Mouse (Mus musculus) T-helper 1 cell (primary cell): ENCODE data around the gene Gpr18.

Experiments used
- in situ Hi-C: fragments of 300-600 bp; cut with MboI, MseI; formaldehyde crosslinking; loops from one replicate; pipeline ENCODE4 v1.15.1; 2025; ENCODE audit warnings: high pct_unique_total_duplicates

Gpr18 gene

GRCm38 (mm10) chr14:121924876-121925275, 9.3 kb upstream of the Gpr18 start:
- in situ Hi-C loops, result loop anchor here (5.0 kb wide), 2 partner anchors 58 to 137 kb away; no protein-coding TSS in a partner anchor

DNA sequence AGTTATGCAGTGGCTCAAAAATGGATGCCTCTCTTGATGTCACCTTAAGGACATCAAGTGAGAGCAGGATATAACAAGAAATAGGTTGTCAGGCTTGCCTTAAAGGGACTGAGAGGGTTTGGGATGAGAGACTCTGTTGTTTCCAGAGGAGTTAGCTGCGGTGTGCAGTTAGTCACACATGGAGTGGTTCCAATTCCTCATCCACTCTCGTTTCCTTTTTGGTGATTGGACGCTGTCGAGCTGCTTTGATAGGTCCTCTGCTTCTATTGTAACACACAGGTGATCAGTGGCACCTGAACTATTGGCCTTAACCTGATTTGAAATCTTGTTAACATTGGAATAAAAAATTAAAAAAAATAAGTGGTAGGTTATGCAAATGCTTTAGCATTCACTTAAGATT, 7.2 kb upstream of the Gpr18 start:
- in situ Hi-C loops, result loop anchor here (5.0 kb wide), 1 partner anchor 55 kb away; no protein-coding TSS in a partner anchor

- in situ Hi-C loops, result loop anchor here (5.0 kb wide), 1 partner anchor 55 kb away; no protein-coding TSS in a partner anchor
Observed at GRCm38 (mm10) chr14:121922016-121922415, 6.4 kb upstream of the Gpr18 start.

DNA sequence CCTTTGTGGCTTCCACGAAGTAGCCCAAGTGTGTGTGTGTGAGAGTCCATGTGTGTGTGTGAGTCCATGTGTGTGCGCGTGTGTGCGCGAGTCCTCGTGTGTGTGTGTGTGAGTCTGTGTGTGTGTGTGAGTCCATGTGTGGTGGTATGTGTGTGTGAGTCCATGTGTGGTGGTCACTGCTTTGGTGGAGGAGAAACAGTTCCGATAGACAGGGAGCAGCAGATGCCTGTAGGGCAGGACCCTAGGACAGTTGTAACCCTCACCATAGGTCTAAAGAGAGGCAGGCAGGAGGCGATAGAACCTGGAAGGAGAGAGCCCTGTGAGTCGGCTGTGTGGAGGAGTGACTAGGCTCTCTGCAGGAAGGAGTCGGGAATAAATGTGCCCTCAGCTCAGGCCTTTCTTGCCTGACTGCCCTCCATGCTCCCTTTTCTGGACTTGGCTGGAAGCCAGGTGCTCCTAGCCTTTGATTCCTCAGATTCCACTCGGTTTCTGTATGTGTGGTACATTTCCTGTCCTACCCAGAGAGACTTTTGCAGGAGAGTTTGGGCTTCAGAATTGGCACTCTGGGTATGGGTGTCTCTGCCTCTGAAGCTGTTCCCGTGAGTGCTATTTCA, 5.0 kb upstream of the Gpr18 start:
- in situ Hi-C loops, result loop anchor here (5.0 kb wide), 1 partner anchor 53 kb away; no protein-coding TSS in a partner anchor

- in situ Hi-C loops, result loop anchor here (5.0 kb wide), 1 partner anchor 52 kb away; no protein-coding TSS in a partner anchor
Observed at GRCm38 (mm10) chr14:121919752-121920151, 4.2 kb upstream of the Gpr18 start.

GRCm38 (mm10) chr14:121918266-121918665, 2.7 kb upstream of the Gpr18 start:
- in situ Hi-C loops, result no loop called here

GRCm38 (mm10) chr14:121916311-121917094, 922 bp upstream of the Gpr18 start:
- in situ Hi-C loops, result no loop called here

DNA sequence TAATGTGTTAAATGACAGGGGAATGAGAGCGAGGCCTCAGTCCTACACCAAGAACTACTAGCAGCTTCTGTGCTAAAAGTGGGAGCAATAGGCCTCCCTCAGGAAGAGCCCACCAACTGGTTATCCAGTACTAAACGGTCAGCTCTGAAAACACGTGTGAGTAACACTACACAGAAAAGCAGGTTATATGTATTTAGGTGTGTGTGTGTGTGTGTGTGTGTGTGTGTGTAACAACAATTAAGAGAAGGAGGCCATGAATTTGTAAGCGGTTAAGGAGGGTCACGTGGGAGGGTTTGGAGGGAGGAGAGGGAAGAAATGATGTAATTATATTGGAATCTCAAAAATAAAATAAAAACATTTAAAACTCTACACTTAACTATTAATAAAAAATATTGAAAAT, 438 bp downstream of the Gpr18 start:
- in situ Hi-C loops, result no loop called here

DNA sequence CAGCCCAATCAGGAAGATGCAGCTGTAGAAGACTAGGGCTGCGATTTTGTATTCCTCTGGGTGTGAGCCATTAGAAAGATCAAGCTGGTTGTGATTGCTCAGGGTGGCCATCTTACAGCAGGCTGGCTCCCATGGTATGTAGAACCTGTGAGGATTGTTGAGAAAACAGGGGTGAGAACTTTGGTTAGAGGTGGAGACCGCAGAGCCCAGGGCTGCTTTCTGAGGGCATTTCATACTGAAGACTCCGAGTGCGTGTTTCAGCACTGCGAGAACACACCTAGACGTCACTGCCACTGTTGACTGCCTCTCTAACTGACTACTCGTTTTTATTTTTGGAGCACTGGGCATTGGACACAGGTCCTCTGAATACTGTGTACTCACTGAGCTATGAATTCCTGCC, 3.1 kb downstream of the Gpr18 start:
- in situ Hi-C loops, result no loop called here

DNA sequence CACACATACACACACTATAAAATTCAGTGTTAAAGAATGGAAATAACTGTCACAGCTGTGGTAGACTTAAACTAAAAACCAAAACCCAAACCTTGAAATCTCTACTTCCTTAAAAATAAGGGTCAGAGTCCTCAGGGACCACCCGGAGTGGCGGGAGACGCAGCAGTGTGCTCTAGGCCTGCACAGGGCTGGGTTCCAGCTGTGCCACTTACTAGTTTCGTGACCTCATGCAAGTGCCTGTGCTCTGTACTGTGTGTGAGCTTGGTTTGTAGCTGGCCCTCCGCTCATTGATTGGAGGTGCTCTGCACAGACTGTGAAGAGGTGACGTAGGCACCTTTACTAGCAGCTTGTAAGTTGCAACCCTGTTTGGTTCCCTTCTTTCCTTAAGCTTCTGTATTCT, 5.7 kb downstream of the Gpr18 start:
- in situ Hi-C loops, result no loop called here

- in situ Hi-C loops, result no loop called here
Observed at GRCm38 (mm10) chr14:121906992-121907681, 8.4 kb downstream of the Gpr18 start.

DNA sequence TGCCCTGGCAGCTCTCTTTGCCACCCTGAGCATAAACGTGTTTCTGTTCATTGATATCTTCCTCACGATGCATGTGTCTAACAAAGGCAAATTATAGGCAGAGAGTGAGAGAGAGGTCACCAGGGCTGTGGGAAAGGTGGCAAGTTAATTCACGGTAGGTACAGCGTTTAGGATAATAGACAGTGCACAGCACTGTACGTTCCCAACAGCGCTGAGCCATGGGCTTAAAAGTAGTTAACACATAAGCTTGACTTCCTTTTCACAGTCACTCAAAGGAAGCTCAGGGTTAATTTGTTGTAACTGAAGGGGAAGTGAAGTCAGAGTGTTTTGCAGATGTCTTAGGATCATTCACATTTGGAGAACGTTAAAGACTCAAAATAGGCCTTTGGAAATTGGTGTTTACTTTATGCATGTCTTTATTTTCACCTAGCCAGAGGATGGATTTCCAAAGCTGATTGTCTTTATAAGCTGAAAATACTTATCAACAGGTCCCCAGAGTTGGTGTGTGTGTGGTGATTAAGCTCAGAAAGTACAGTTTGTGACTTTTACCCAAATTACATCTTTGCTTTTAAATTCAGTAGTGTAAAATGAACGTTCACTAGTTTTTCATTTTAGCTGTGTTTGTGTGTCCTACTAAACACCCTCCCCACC, 9.1 kb downstream of the Gpr18 start:
- in situ Hi-C loops, result no loop called here

DNA sequence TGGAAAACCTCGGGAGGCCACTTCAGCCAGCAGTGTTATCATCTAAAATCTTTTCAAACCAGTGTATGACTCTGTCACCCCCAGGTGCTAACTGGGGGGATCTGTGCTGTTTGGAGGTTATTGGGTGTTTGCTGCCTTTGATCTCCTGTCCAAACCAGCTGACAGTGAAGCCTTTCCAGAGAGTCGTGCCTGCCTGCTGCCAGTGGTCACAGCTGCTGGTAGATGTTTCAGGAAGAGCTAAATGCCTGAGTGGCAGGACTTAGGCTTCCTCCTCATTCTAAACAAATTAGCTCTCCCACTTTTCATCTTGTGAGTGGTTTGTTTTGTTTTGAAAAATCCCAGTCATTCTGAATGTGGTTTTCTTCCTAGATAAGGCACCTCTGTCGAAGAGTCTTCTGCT, 10.8 kb downstream of the Gpr18 start:
- in situ Hi-C loops, result no loop called here

- in situ Hi-C loops, result no loop called here
Observed at GRCm38 (mm10) chr14:121903381-121903876, 12.2 kb downstream of the Gpr18 start.

GRCm38 (mm10) chr14:121901511-121901910, 14.1 kb downstream of the Gpr18 start:
- in situ Hi-C loops, result no loop called here

DNA sequence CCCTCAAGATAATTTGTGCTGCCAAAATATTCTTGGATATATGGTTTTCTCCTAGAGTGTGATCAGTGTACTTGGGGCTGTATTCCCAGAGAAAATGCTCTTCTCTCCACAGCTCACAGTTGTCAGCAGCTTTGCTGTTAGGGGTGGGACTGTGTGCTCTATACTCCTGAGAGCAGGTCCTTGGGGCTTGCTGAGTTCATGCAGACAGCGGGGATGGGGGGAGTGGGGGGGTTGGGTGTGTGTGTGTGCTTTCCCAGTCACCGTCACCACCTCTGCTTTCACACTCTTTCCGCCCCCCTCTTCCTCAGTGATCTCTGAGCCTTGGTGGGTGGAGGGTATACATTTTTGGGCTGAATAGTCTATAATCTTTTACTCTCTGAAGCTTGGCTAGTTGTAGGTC, 16.5 kb downstream of the Gpr18 start:
- in situ Hi-C loops, result no loop called here

DNA sequence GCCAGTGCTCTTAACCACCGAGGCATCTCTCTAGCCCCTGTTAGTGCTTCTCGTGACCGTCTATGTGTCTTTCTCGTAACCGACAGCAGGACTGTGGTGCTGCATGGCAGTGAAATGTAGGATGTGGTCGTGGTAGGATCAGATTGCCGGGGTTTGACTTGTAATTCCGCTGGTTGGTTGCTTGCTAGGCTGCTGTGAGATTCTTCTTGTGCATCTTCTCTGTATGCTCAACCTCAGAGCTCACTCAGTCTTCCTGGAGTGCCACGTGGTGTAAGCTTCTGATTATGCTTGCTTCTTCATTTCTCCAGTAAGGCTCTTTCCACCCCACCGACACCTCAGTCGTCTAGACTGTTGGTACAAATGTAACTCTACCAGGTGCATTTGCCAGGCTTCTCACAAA, 17.1 kb downstream of the Gpr18 start:
- in situ Hi-C loops, result no loop called here

GRCm38 (mm10) chr14:121897773-121898172, 17.8 kb downstream of the Gpr18 start:
- in situ Hi-C loops, result no loop called here

DNA sequence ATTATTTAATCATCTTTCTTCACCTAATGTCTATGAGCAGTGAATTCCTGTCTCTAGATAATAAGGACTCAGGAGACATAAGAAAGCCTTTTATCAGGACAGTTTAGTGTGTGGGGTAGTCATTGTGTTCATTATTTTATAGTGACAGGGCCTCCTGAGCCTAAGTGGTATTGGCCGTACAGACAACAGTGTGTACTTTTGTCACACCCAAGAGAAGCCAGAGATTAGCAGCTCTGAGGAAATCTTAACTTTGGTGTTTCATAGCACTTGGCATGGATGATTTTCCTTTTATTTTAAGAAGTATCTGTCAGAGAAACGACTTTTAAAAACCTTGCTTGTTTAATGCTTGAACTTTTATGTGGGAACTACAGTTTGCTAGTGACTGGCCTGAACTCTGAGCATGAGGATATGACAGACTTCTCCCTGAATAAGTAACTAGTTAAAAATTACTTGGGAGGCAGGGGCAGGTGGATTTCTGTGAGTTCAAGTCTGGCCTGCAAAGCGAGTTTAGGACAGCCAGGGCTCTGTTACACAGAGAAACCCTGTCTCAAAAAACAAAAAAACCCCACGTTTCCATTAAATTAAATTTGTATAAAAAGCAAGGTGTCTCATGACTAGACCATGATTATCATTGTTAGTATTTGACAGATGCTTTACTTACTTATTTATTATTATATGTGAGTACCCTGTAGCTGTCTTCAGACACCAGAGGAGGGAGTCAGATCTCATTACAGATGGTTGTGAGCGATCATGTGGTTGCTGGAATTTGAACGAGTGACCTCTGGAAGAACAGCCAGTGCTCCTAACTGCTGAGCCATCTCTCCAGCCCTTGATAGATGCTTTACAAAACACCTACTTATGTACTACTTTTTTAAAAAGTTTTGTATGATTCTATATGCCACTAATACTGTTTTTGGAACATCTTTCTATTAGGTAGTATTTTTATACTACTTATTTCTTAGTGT, 19.2 kb downstream of the Gpr18 start:
- in situ Hi-C loops, result no loop called here

DNA sequence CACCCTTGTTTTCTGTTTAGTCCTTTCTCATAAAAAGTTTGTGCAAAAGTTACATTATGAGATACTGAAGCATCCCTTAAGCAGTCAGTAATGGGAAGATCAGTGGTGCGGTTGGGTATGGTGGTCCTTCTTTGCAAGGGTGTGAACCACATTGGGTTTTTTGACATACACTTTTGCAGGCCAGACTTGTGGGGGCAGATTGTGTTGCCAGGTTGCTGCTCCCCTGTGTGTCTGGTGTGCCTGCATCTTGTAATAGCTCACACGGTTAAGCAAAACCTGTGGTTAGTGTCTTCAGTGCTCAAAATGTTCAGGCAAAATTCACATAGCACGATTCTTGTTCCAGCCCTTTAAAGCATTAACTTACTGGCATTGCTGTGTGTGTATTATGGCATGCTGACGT, 20.3 kb downstream of the Gpr18 start:
- in situ Hi-C loops, result no loop called here
